Mouse (Mus musculus) heart, postnatal 0 days (tissue): ENCODE data around the gene Dab1. TPM values are rescaled to one million over a fixed set of nuclear protein-coding genes. Genes with fewer than 3 reads are reported as not detected.
A peak's percentile ranks its signal among the peaks of the same experiment; 100 is the strongest.

ENCODE experiments used
- ATAC-seq: fragments of 200-750 bp; cut with Nextera tagmentation; 2 replicates; pipeline ENCODE4 v1.8.0; 2017; ENCODE audit warnings: low read depth, moderate number of reproducible peaks, moderate library complexity; ENCODE audit not compliant: insufficient read depth
- DNase-seq: peaks from one replicate; pipeline ENCODE4 v3.0.0-alpha.2; 2016; ENCODE audit warnings: low spot score
- H3K27ac ChIP-seq: fragments of 300-500 bp; sonication (generic); 2 replicates; pipeline ENCODE4 v1.5.1; 2014; ENCODE audit warnings: low read depth, mild to moderate bottlenecking
- H3K27me3 ChIP-seq: fragments of 300-500 bp; sonication (generic); 2 replicates; pipeline ENCODE4 v1.6.1; 2014; ENCODE audit warnings: low read length, mixed read lengths; ENCODE audit not compliant: control insufficient read depth, insufficient read depth
- H3K36me3 ChIP-seq: fragments of 300-500 bp; sonication (generic); replicated peaks from 2 replicates; pipeline ENCODE4 v1.6.1; 2014; ENCODE audit warnings: low read length, mixed read lengths; ENCODE audit not compliant: control insufficient read depth, insufficient read depth
- H3K4me1 ChIP-seq: fragments of 300-500 bp; sonication (generic); 2 replicates; pipeline ENCODE4 v1.6.1; 2014; ENCODE audit warnings: antibody characterized with exemption; ENCODE audit not compliant: control insufficient read depth, insufficient read depth
- H3K4me2 ChIP-seq: fragments of 300-500 bp; sonication (generic); 2 replicates; pipeline ENCODE4 v1.6.1; 2014; ENCODE audit warnings: low read depth, mild to moderate bottlenecking, low read length, moderate library complexity
- H3K4me3 ChIP-seq: fragments of 300-500 bp; sonication (generic); 2 replicates; pipeline ENCODE4 v1.5.1; 2014; ENCODE audit warnings: low read depth, low read length
- H3K9ac ChIP-seq: fragments of 300-500 bp; sonication (generic); replicated peaks from 2 replicates; pipeline ENCODE4 v1.6.1; 2014; ENCODE audit warnings: low read depth, low read length, mixed read lengths
- H3K9me3 ChIP-seq: fragments of 300-500 bp; sonication (generic); replicated peaks from 2 replicates; pipeline ENCODE4 v1.6.1; 2016; ENCODE audit warnings: low read length; ENCODE audit not compliant: control insufficient read depth
- CTCF ChIP-seq: IDR thresholded peaks from 2 replicates; pipeline ENCODE4 v1.5.1; 2016; ENCODE audit warnings: antibody characterized with exemption, control low read depth, low read depth
- EP300 ChIP-seq: IDR thresholded peaks from 2 replicates; pipeline ENCODE4 v1.6.1; 2016; ENCODE audit warnings: antibody characterized with exemption, low read depth
- WGBS: fragments of 180-500 bp; shearing (Covaris S2); extraction: QIAGEN DNeasy Blood & Tissue Kit; methylation state at CpG from one replicate; pipeline ENCODE4 v1.1.7; 2014; 5-methylcytosine and 5-hydroxymethylcytosine counted together
- polyA plus RNA-seq: library from polyadenylated mRNA; unstranded; fragments of >200 nt; fragmentation: Nextera tagmentation; extraction: Ambion mirVana; gene quantifications from 2 replicates; pipeline ENCODE4 v1.2.1, GENCODE M21; 2015
- total RNA-seq: library from RNA; depleted of rRNA; stranded (reverse); fragments of >200 nt; gene quantifications from 2 replicates; pipeline ENCODE4 v1.2.3, GENCODE M21; 2014; ENCODE audit warnings: low replicate concordance

Gene Dab1
- total and polyA plus RNA-seq, 2 experiments from 2014 or later, result 0.27 TPM; not detected in 1

DNA sequence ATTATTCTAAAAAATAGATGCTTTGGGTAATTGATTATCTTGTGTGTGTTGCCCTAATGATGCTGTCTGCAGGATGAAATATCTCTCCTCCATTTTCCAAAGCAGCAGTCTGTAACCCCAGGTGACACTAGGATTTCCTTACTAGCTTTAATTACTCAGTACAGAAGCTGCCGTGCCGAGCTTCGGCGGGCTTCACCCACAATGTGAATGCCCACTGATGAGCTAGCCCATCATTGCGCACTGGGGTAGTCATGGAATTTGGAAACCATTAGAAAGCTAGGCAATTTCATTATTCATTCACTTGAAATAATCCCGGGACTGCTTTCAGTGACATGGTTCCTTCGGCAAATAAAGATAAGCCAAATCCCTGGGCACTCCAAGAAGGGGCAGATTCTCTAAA, 894.5 kb downstream of the Dab1 start:
- DNase-seq (no peak), ATAC-seq (no peak)
- no peak overlapping the region for H3K4me3 ChIP-seq
- H3K4me1 ChIP-seq, result no peaks in the 10 kb centered on the region
- WGBS, result 81% methylated on average over 7 of the region's 7 CpGs
- H3K36me3 ChIP-seq, result no peaks in the 10 kb centered on the region
- no peak for TF ChIP-seq EP300
- TF ChIP-seq CTCF, result no peak
- no peak overlapping the region for H3K9ac ChIP-seq
- H3K4me2 ChIP-seq, result no peak overlapping the region
- H3K27me3 ChIP-seq, result no peaks in the 10 kb centered on the region
- H3K27ac ChIP-seq, result no peak overlapping the region
- no peaks in the 10 kb centered on the region for H3K9me3 ChIP-seq

DNA sequence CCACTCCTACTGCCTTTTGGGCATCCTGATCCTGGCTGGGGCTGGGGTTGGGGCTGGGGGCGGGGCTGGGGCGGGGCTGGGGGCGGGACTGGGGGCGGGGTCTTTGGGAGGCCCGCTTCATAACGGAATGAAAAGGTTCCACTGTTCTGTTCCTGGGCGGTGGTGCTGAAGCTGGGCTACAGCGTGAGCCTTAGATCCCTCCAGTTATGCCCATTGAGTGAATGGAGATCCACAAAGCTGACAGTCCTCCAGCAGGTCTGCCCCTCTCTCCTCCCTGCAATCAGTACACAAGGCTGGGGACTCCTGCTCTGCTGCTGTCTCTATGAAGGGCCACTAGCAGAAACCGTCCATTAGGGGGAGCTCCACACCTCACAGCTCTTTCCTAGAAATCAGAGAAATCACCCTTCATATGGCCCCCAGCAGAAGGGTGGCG, 895.4 kb downstream of the Dab1 start:
- no peak overlapping the region for H3K27ac ChIP-seq
- H3K9ac ChIP-seq, result no peak overlapping the region
- H3K9me3 ChIP-seq, result no peaks in the 10 kb centered on the region
- peak; percentile 41 for DNase-seq
- H3K4me3 ChIP-seq, result no peak overlapping the region
- 3% methylated on average over 10 of the region's 10 CpGs for WGBS
- TF ChIP-seq EP300 (no peak), CTCF (peak; percentile 72)
- ATAC-seq, result no peak
- H3K36me3 ChIP-seq, result no peaks in the 10 kb centered on the region
- no peaks in the 10 kb centered on the region for H3K4me1 ChIP-seq
- peak overlapping the region; percentile 32 for H3K4me2 ChIP-seq
- H3K27me3 ChIP-seq, result no peaks in the 10 kb centered on the region

GRCm38 (mm10) chr4:104515681-104516080, 896.5 kb downstream of the Dab1 start:
- no peak overlapping the region for H3K4me2 ChIP-seq
- TF ChIP-seq CTCF (no peak), EP300 (no peak)
- H3K9ac ChIP-seq, result no peak overlapping the region
- no peaks in the 10 kb centered on the region for H3K27me3 ChIP-seq
- 70% methylated on average over 5 of the region's 5 CpGs for WGBS
- H3K27ac ChIP-seq, result no peak overlapping the region
- ATAC-seq (no peak), DNase-seq (no peak)
- no peaks in the 10 kb centered on the region for H3K4me1 ChIP-seq
- no peaks in the 10 kb centered on the region for H3K36me3 ChIP-seq
- H3K4me3 ChIP-seq, result no peak overlapping the region
- H3K9me3 ChIP-seq, result no peaks in the 10 kb centered on the region

DNA sequence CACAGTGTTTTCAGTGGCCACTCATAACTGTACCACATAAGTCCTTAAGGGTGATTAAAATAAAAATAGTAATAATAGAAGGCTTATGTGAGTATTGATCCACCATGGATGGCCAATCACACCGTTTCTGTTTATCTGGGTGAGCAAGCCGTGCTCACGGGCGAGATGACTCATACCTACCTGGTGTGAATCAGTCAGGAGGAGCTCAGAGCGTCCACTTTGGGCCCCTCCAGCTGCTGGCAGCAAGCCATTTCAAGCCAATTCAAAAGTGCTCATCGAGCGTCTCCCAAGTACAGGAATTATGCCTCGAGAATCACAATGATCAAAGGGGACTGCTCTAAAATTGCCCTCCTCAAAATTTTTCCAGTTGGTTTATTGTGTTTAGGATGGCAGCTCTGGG, 903.2 kb downstream of the Dab1 start:
- Histone ChIP-seq H3K9ac (no peak overlapping the region), H3K36me3 (no peaks in the 10 kb centered on the region), H3K9me3 (no peaks in the 10 kb centered on the region), H3K4me1 (no peaks in the 10 kb centered on the region), H3K4me3 (no peak overlapping the region), H3K27ac (no peak overlapping the region), H3K27me3 (no peaks in the 10 kb centered on the region), H3K4me2 (no peak overlapping the region)
- TF ChIP-seq CTCF (no peak), EP300 (no peak)
- ATAC-seq, result no peak
- WGBS, result 41% methylated on average over 8 of the region's 8 CpGs
- no peak for DNase-seq

- no peak overlapping the region for H3K9ac ChIP-seq
- DNase-seq (no peak), ATAC-seq (no peak)
- no peak overlapping the region for H3K27ac ChIP-seq
- H3K4me3 ChIP-seq, result no peak overlapping the region
- TF ChIP-seq EP300, result no peak
- no peaks in the 10 kb centered on the region for H3K36me3 ChIP-seq
- WGBS, result 82% methylated on average over 7 of the region's 7 CpGs
- no peaks in the 10 kb centered on the region for H3K27me3 ChIP-seq
- H3K4me1 ChIP-seq, result no peaks in the 10 kb centered on the region
- H3K4me2 ChIP-seq, result no peak overlapping the region
- no peaks in the 10 kb centered on the region for H3K9me3 ChIP-seq
These were observed 904.6 kb downstream of the Dab1 start for GRCm38 (mm10) chr4:104523776-104524175.

- Histone ChIP-seq H3K27me3 (no peaks in the 10 kb centered on the region), H3K9me3 (no peaks in the 10 kb centered on the region), H3K36me3 (no peaks in the 10 kb centered on the region), H3K9ac (no peak overlapping the region), H3K27ac (no peak overlapping the region), H3K4me2 (no peak overlapping the region), H3K4me1 (no peaks in the 10 kb centered on the region), H3K4me3 (no peak overlapping the region)
- DNase-seq (no peak), ATAC-seq (no peak)
- TF ChIP-seq EP300 (no peak), CTCF (no peak)
- WGBS, result 81% methylated on average over 4 of the region's 4 CpGs
These were observed 910.9 kb downstream of the Dab1 start for GRCm38 (mm10) chr4:104529905-104530646.
